Mouse (Mus musculus) kidney, postnatal 0 days (tissue): ENCODE results near the gene Gm49510. TPM values are rescaled to one million over a fixed set of nuclear protein-coding genes. Genes with fewer than 3 reads are reported as not detected.

Source experiments
- ATAC-seq: fragments of 200-750 bp; cut with Nextera tagmentation; replicated peaks from 2 replicates; pipeline ENCODE4 v1.8.0; 2017; ENCODE audit warnings: low read depth, moderate number of reproducible peaks, moderate TSS enrichment, moderate library complexity; ENCODE audit not compliant: low FRiP score
- DNase-seq: peaks from one replicate; pipeline ENCODE4 v3.0.0-alpha.2; 2016; ENCODE audit warnings: low spot score
- H3K27ac ChIP-seq: fragments of 300-500 bp; sonication (generic); 2 replicates; pipeline ENCODE4 v1.5.1; 2014; ENCODE audit warnings: mild to moderate bottlenecking
- H3K27me3 ChIP-seq: fragments of 300-500 bp; sonication (generic); 2 replicates; pipeline ENCODE4 v1.6.1; 2014; ENCODE audit warnings: low read length, mixed read lengths; ENCODE audit not compliant: insufficient read depth
- H3K36me3 ChIP-seq: fragments of 300-500 bp; sonication (generic); 2 replicates; pipeline ENCODE4 v1.6.1; 2014; ENCODE audit warnings: low read length, mixed read lengths; ENCODE audit not compliant: insufficient read depth
- H3K4me1 ChIP-seq: fragments of 300-500 bp; sonication (generic); replicated peaks from 2 replicates; pipeline ENCODE4 v1.6.1; 2014; ENCODE audit warnings: antibody characterized with exemption, low read length, mixed read lengths; ENCODE audit not compliant: insufficient read depth
- H3K4me2 ChIP-seq: fragments of 300-500 bp; sonication (generic); 2 replicates; pipeline ENCODE4 v1.6.1; 2014; ENCODE audit warnings: mild to moderate bottlenecking, low read length, moderate library complexity, mixed read lengths
- H3K4me3 ChIP-seq: fragments of 300-500 bp; sonication (generic); replicated peaks from 2 replicates; pipeline ENCODE4 v1.5.1; 2014; ENCODE audit warnings: low read depth, low read length
- H3K9ac ChIP-seq: fragments of 300-500 bp; sonication (generic); 2 replicates; pipeline ENCODE4 v1.6.1; 2014; ENCODE audit warnings: low read depth, low read length
- H3K9me3 ChIP-seq: fragments of 300-500 bp; sonication (generic); replicated peaks from 2 replicates; pipeline ENCODE4 v1.6.1; 2016; ENCODE audit warnings: low read length, inconsistent platforms, mixed read lengths
- CTCF ChIP-seq: IDR thresholded peaks from 2 replicates; pipeline ENCODE4 v1.5.1; 2016; ENCODE audit warnings: antibody characterized with exemption, low read depth, mild to moderate bottlenecking, moderate library complexity
- WGBS: fragments of 180-500 bp; shearing (Covaris S2); extraction: QIAGEN DNeasy Blood & Tissue Kit; methylation state at CpG from one replicate; pipeline ENCODE4 v1.1.7; 2014; 5-methylcytosine and 5-hydroxymethylcytosine counted together
- polyA plus RNA-seq: library from polyadenylated mRNA; unstranded; fragments of >200 nt; fragmentation: Nextera tagmentation; extraction: Ambion mirVana; gene quantifications from 2 replicates; pipeline ENCODE4 v1.2.1, GENCODE M21; 2015

Gm49510 gene
- polyA plus RNA-seq, 1 experiment from 2014 or later, result 0.30 TPM

DNA sequence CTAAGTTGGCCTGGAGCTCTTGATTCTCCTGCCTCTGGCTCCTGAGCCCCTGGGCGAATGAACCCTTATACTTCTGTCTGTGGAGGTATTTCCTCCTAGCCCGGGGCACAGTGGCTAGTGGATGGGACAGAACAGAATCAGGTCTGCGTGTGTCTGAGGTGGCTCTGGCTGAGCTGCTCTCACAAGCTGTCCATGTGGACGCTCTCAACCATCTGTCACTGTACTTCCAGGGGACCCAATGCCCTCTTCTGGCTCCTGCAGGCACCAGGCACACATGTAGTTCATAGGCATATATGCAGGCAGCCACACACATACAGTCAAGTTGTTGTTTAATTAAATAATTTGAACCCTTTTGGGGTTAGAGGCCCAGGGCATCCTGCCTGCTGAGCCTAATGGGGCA is 40.2 kb upstream of the Gm49510 start:
- H3K4me1 ChIP-seq, result peaks cover 10% of the 10 kb centered on the region
- no peak overlapping the region for H3K4me3 ChIP-seq
- H3K4me2 ChIP-seq, result no peak overlapping the region
- no peaks in the 10 kb centered on the region for H3K9me3 ChIP-seq
- no peak overlapping the region for H3K27ac ChIP-seq
- ATAC-seq (no peak), DNase-seq (no peak)
- H3K36me3 ChIP-seq, result no peaks in the 10 kb centered on the region
- H3K9ac ChIP-seq, result 0 out of 2 replicates have a peak overlapping the region, but pooled peaks have one; percentile 2
- WGBS, result 65% methylated on average over 4 of the region's 4 CpGs
- H3K27me3 ChIP-seq, result no peaks in the 10 kb centered on the region
- no peak for TF ChIP-seq CTCF

DNA sequence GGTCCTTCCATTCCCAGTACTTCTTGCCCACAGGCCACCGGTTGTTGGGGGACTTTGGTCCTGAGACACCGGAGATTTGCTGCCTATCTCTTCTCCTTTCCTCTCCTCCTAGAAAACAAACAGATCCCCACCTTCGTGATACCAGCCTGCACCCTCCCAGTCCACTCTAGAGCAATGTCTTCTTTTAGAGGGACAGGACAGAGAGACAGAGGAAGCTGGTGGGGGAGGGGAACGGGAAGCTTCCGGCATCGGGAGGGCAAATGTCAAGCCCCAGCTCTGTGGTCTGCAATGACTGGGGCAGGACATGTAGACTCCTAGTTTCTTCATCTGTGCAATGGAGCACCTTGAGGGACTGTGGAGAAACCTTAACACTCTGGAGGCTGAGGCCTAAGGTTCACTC is 39.8 kb upstream of the Gm49510 start:
- ATAC-seq, result no peak
- H3K27me3 ChIP-seq, result no peaks in the 10 kb centered on the region
- DNase-seq, result no peak
- peaks cover 10% of the 10 kb centered on the region for H3K4me1 ChIP-seq
- no peaks in the 10 kb centered on the region for H3K36me3 ChIP-seq
- no peaks in the 10 kb centered on the region for H3K9me3 ChIP-seq
- no peak overlapping the region for H3K27ac ChIP-seq
- no peak overlapping the region for H3K4me2 ChIP-seq
- 63% methylated on average over 6 of the region's 6 CpGs for WGBS
- H3K9ac ChIP-seq, result 0 out of 2 replicates have a peak overlapping the region, but pooled peaks have one; percentile 2
- H3K4me3 ChIP-seq, result no peak overlapping the region
- no peak for TF ChIP-seq CTCF

DNA sequence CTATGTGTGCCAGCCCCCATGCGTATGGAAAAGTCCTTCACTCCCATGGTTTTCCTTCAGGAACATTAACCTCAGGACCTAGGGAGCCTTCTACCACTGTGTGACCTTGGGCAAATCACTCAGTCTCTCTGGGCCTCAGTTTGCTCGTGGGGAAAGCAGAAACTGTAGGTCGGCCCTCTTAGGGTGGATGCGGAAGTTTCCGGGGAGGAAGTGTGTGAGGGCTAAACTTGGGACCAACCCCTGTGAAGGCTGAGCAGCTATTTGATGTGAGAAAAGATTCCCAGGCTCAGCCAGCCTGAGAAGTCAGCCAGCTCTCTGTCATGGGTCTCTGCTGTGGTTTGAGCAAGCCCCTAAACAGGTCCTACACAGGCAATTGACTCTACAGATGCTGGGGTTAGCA is 37.2 kb upstream of the Gm49510 start:
- DNase-seq (no peak), ATAC-seq (no peak)
- no peak for TF ChIP-seq CTCF
- Histone ChIP-seq H3K9ac (no peak overlapping the region), H3K27ac (no peak overlapping the region), H3K36me3 (no peaks in the 10 kb centered on the region), H3K4me3 (no peak overlapping the region), H3K9me3 (no peaks in the 10 kb centered on the region), H3K4me1 (peaks cover 10% of the 10 kb centered on the region), H3K4me2 (no peak overlapping the region), H3K27me3 (no peaks in the 10 kb centered on the region)
- 83% methylated on average over 5 of the region's 5 CpGs for WGBS

DNA sequence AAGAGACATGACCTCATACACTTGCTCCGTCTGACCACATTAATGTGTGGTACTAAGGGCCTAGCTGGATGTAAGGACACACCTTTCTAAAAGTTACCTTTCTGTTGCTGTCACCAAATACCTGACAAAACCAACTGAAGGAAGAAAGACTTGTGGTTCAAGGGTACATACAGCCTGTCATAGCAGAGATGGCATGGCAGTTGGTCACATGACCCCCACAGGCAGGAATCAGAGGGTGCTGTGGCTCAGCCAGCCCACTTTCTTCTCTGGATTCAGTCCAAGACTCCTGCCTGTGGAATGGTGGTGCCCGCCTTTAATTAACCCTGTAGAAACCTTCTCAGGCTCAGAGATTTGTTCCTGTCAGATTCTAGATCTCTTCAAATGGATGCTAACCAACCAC is 36.3 kb upstream of the Gm49510 start:
- no peak overlapping the region for H3K4me2 ChIP-seq
- H3K4me3 ChIP-seq, result no peak overlapping the region
- ATAC-seq (no peak), DNase-seq (no peak)
- H3K36me3 ChIP-seq, result no peaks in the 10 kb centered on the region
- no peaks in the 10 kb centered on the region for H3K9me3 ChIP-seq
- 62% methylated on average over 2 of the region's 2 CpGs for WGBS
- H3K4me1 ChIP-seq, result peaks cover 16% of the 10 kb centered on the region
- no peak overlapping the region for H3K9ac ChIP-seq
- H3K27me3 ChIP-seq, result no peaks in the 10 kb centered on the region
- no peak for TF ChIP-seq CTCF
- peak overlapping the region; percentile 48; the same call in 1 of the 2 replicates for H3K27ac ChIP-seq

DNA sequence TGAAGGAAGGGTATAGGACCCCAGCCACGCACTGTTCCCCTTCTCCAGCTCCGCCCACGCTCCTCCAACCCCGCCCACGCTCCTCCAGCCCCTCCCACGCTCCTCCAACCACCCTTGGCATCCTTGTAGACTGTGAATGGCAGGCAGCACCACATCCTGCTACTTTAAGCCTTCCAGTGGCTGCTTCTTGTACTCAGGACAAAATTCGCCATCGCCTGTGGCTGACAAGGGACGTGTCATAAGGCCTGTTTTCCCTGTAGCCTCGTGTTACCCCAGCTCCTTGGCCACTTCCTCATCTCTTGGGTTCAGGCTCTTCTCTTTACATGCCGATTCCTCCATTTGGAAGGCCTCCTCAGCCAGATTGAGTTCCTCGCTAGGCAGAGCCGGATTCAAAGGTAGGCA is 35.6 kb upstream of the Gm49510 start:
- no peak for TF ChIP-seq CTCF
- Histone ChIP-seq H3K4me3 (no peak overlapping the region), H3K4me2 (no peak overlapping the region), H3K36me3 (no peaks in the 10 kb centered on the region), H3K4me1 (peaks cover 18% of the 10 kb centered on the region), H3K9me3 (no peaks in the 10 kb centered on the region), H3K27me3 (no peaks in the 10 kb centered on the region), H3K9ac (no peak overlapping the region), H3K27ac (peak overlapping the region; percentile 48)
- DNase-seq (peak; percentile 58), ATAC-seq (no peak; the same call in 1 of the 2 replicates)
- WGBS, result 33% methylated on average over 13 of the region's 13 CpGs

DNA sequence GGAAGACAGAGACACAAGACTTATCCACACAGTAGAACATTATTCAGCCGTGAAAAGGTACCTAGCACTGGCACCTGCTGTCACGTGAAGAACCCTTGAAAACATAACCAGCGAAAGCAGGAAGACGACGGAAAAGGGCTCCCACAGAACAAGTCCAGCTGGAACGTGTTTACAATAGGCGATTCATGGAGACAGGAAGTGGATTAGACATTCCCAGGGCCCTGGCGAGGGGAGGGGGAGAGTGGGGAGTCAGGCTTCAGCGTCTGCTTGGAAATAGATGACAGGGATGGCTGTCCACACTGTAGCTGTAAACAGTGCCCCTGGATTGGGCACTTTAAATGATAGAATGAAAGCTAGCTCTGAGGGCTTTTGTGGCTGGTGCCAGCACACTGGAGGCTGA is 31.1 kb upstream of the Gm49510 start:
- no peak for TF ChIP-seq CTCF
- DNase-seq, result peak; percentile 95

DNA sequence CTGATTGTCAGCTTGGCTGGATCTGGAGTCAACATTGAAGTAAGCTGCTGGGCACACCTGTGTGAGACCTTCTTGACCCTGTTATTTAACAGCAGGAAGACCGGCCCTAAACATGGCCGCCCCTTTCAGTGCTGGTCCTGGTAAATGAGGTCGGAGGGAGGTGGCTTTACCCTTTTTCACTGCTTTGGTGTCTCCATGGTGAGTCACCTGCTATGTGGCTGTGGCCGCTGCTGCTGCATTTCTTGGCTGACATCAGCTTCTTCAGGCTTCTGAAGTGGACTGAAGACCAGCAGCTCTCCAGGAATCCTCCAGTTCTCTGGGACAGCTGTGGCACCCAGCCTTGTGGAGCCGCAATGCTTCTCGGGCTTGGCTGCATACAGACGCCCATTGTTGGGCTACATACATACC is 30.6 kb upstream of the Gm49510 start:
- ATAC-seq (no peak), DNase-seq (no peak)
- Histone ChIP-seq H3K4me3 (no peak overlapping the region), H3K9me3 (no peaks in the 10 kb centered on the region), H3K4me1 (peaks cover 12% of the 10 kb centered on the region), H3K27me3 (no peaks in the 10 kb centered on the region), H3K4me2 (no peak overlapping the region), H3K27ac (peak overlapping the region; percentile 83), H3K36me3 (no peaks in the 10 kb centered on the region), H3K9ac (no peak overlapping the region)
- whole genome bisulfite sequencing, result 61% methylated on average over 7 of the region's 7 CpGs
- TF ChIP-seq CTCF, result no peak

More for the DNA sequence above, 31.1 kb upstream of the Gm49510 start:
- Histone ChIP-seq H3K9me3 (no peaks in the 10 kb centered on the region), H3K36me3 (no peaks in the 10 kb centered on the region), H3K4me3 (no peak overlapping the region), H3K4me1 (peaks cover 16% of the 10 kb centered on the region), H3K4me2 (no peak overlapping the region), H3K27ac (peak overlapping the region; percentile 83), H3K9ac (no peak overlapping the region), H3K27me3 (no peaks in the 10 kb centered on the region)
- peak; percentile 57; the same call in 1 of the 2 replicates for ATAC-seq
- 4% methylated on average over 9 of the region's 9 CpGs for WGBS
